Mouse (Mus musculus) neural tube, embryonic 11.5 days (tissue): ENCODE data around the gene Extl1. TPM values are rescaled to one million over a fixed set of nuclear protein-coding genes. Genes with fewer than 3 reads are reported as not detected.
"Not testable (repeated sequence)": the region's sequence is repeated elsewhere in the genome, so short reads cannot be mapped to it uniquely, and the experiment has no call there.

Experiments used
- ATAC-seq: fragments of 200-750 bp; cut with Nextera tagmentation; 2 replicates; pipeline ENCODE4 v1.8.0; 2017; ENCODE audit warnings: moderate number of reproducible peaks, mild to moderate bottlenecking, moderate TSS enrichment, moderate library complexity; ENCODE audit not compliant: insufficient read depth, low FRiP score, low TSS enrichment
- DNase-seq: peaks from one replicate; pipeline ENCODE4 v3.0.0-alpha.2; 2015; ENCODE audit warnings: low spot score
- H3K27ac ChIP-seq: fragments of 300-500 bp; sonication (generic); 2 replicates; pipeline ENCODE4 v1.5.1; 2014; ENCODE audit warnings: low read depth, mild to moderate bottlenecking, low read length
- H3K27me3 ChIP-seq: fragments of 300-500 bp; sonication (generic); 2 replicates; pipeline ENCODE4 v1.6.1; 2014; ENCODE audit warnings: mild to moderate bottlenecking, low read length, mixed read lengths; ENCODE audit not compliant: control insufficient read depth, insufficient read depth
- H3K36me3 ChIP-seq: fragments of 300-500 bp; sonication (generic); 2 replicates; pipeline ENCODE4 v1.6.1; 2014; ENCODE audit warnings: mild to moderate bottlenecking, low read length, moderate library complexity, mixed read lengths; ENCODE audit not compliant: control insufficient read depth, insufficient read depth
- H3K4me1 ChIP-seq: fragments of 300-500 bp; sonication (generic); 2 replicates; pipeline ENCODE4 v1.6.1; 2014; ENCODE audit warnings: low read length, mixed read lengths; ENCODE audit not compliant: control insufficient read depth, insufficient read depth
- H3K4me2 ChIP-seq: fragments of 300-500 bp; sonication (generic); 2 replicates; pipeline ENCODE4 v1.6.1; 2014; ENCODE audit warnings: low read depth, mild to moderate bottlenecking, moderate library complexity
- H3K4me3 ChIP-seq: fragments of 300-500 bp; sonication (generic); 2 replicates; pipeline ENCODE4 v1.5.1; 2014; ENCODE audit warnings: low read depth, low read length
- H3K9ac ChIP-seq: fragments of 300-500 bp; sonication (generic); 2 replicates; pipeline ENCODE4 v1.6.1; 2014; ENCODE audit warnings: mild to moderate bottlenecking, low read length
- H3K9me3 ChIP-seq: fragments of 300-500 bp; sonication (generic); 2 replicates; pipeline ENCODE4 v1.6.1; 2016; ENCODE audit warnings: low read length; ENCODE audit not compliant: control insufficient read depth
- WGBS: fragments of 180-500 bp; shearing (Covaris S2); extraction: QIAGEN DNeasy Blood & Tissue Kit; methylation state at CpG from one replicate; pipeline ENCODE4 v1.1.7; 2014; 5-methylcytosine and 5-hydroxymethylcytosine counted together
- polyA plus RNA-seq: library from polyadenylated mRNA; unstranded; fragments of >200 nt; fragmentation: Nextera tagmentation; extraction: Ambion mirVana; gene quantifications from 2 replicates; pipeline ENCODE4 v1.2.1, GENCODE M21; 2014

The Extl1 gene
- polyA plus RNA-seq, result 0.24 and 0.37 TPM in 2 replicates

DNA sequence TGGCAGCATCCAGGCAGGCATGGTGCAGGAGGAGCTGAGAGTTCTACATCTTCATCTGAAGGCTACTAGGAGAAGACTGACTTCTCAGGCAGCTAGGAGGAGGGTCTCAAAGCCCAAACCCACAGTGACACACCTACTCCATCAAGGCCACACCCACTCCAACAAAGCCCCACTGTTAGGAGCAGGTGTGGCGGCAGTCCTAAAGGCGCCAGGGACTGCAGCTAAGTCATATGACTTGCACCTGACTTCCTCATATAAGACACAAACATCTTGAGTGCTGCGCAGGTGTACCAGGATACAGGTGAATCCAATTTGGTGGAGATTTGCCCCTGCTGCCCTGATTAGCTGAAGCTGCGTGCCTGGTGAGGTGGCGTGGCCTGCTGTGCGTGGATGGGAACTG is at the start of gene Extl1:
Extl1 (minus strand) TSS at position 101 of the 400 bp plus-strand sequence.
- not testable (repeated sequence) for ATAC-seq, H3K36me3 ChIP-seq, H3K9me3 ChIP-seq, H3K4me1 ChIP-seq, H3K9ac ChIP-seq, H3K27me3 ChIP-seq, H3K4me3 ChIP-seq, H3K4me2 ChIP-seq, DNase-seq, H3K27ac ChIP-seq
- 100% methylated on average over 2 of the region's 6 CpGs for WGBS

- Histone ChIP-seq H3K4me3 (no peak overlapping the region), H3K27me3 (no peaks in the 10 kb centered on the region), H3K4me2 (no peak overlapping the region), H3K9me3 (no peaks in the 10 kb centered on the region), H3K9ac (no peak overlapping the region), H3K36me3 (no peaks in the 10 kb centered on the region), H3K27ac (no peak overlapping the region), H3K4me1 (peaks cover 7% of the 10 kb centered on the region; the same call in 1 of the 2 replicates)
- ATAC-seq, result no peak
- WGBS, result 89% methylated on average over 15 of the region's 15 CpGs
- DNase-seq, result no peak
Observed at GRCm38 (mm10) chr4:134432686-134433360, 49.2 kb upstream of the Extl1 start.

- no peak overlapping the region for H3K4me3 ChIP-seq
- peak overlapping the region; percentile 15; the same call in 1 of the 2 replicates for H3K4me2 ChIP-seq
- peak; percentile 63; the same call in 1 of the 2 replicates for ATAC-seq
- peaks cover 7% of the 10 kb centered on the region; the same call in 1 of the 2 replicates for H3K4me1 ChIP-seq
- peak; percentile 73 for DNase-seq
- no peak overlapping the region for H3K9ac ChIP-seq
- WGBS, result 28% methylated on average over 23 of the region's 23 CpGs
- no peaks in the 10 kb centered on the region for H3K9me3 ChIP-seq
- H3K36me3 ChIP-seq, result no peaks in the 10 kb centered on the region
- H3K27me3 ChIP-seq, result no peaks in the 10 kb centered on the region
- H3K27ac ChIP-seq, result peak overlapping the region; percentile 73
Observed at GRCm38 (mm10) chr4:134430381-134431004, 46.8 kb upstream of the Extl1 start.

DNA sequence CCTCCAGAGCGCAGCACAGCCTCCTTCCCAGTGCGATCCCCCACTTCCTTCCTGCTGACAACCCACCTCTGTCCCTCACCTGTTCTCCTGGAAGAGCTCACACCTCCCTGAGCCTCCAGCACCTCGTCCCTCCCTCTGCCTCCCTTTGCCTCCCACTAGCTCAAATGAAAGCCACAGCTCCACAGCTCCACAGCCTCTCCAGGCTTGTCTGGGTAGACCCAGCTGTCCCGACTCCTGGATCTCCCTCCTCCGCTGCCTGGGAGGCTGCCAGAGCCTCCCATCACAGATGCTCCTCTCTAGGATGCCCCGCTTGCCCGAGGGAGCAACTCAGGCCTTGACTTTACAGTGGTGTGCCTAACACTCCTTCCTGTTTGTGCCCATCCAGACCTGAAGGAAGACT is 41.4 kb upstream of the Extl1 start:
- no peaks in the 10 kb centered on the region for H3K4me1 ChIP-seq
- H3K27ac ChIP-seq, result no peak overlapping the region
- H3K4me2 ChIP-seq, result no peak overlapping the region
- H3K4me3 ChIP-seq, result no peak overlapping the region
- no peaks in the 10 kb centered on the region for H3K36me3 ChIP-seq
- DNase-seq (no peak), ATAC-seq (no peak)
- WGBS, result 75% methylated on average over 7 of the region's 7 CpGs
- H3K9me3 ChIP-seq, result no peaks in the 10 kb centered on the region
- H3K9ac ChIP-seq, result no peak overlapping the region
- H3K27me3 ChIP-seq, result no peaks in the 10 kb centered on the region

- Histone ChIP-seq H3K9ac (no peak overlapping the region), H3K4me1 (no peaks in the 10 kb centered on the region), H3K4me3 (no peak overlapping the region), H3K36me3 (no peaks in the 10 kb centered on the region), H3K27me3 (no peaks in the 10 kb centered on the region), H3K9me3 (no peaks in the 10 kb centered on the region), H3K27ac (no peak overlapping the region), H3K4me2 (no peak overlapping the region)
- DNase-seq (no peak), ATAC-seq (no peak)
- 86% methylated on average over 7 of the region's 7 CpGs for WGBS
Observed at GRCm38 (mm10) chr4:134423949-134424348, 40.3 kb upstream of the Extl1 start.

DNA sequence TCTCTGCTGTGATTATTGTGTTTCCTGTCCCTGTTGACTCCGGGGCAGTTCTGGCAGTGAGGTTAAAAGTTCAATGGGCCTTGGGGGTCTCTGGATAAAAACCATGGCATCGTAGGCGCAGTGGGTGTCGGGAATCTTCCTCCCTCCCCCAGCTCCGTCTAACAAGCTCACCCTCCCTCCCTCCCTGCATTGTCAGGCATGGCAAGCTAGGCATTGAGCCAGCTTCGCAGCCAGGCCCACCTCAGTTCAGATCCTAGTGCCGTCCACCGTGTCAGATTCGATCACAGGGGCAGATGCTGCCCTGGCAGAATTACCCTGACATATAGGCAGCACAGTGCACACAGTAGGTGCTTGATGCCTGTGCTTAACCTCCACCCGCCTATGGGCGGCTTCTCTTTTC is 38.3 kb upstream of the Extl1 start:
- DNase-seq (no peak), ATAC-seq (no peak)
- H3K27me3 ChIP-seq, result no peaks in the 10 kb centered on the region
- H3K4me2 ChIP-seq, result no peak overlapping the region
- no peaks in the 10 kb centered on the region for H3K9me3 ChIP-seq
- H3K27ac ChIP-seq, result no peak overlapping the region
- H3K4me3 ChIP-seq, result no peak overlapping the region
- WGBS, result 61% methylated on average over 11 of the region's 11 CpGs
- no peaks in the 10 kb centered on the region for H3K36me3 ChIP-seq
- no peaks in the 10 kb centered on the region for H3K4me1 ChIP-seq
- H3K9ac ChIP-seq, result no peak overlapping the region

DNA sequence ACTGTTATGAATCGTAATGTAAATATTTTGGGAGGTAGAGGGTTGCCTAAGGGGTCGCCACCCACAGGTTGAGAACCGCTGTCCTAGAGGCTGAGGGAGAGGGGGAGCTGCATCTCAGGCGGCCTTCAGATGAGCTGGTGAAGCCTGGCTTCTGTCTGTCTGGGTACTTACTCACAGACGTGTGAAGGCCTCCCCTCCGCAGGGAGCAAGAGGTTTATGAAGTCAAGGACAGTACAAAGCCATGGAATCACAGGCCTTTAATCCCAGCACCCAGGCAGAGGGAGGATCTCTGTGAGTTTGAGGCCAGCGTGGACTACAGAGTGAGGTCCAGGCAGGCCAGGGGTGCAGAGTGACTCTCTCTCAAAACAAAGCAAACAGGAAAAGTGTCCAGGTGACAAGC is 33.5 kb upstream of the Extl1 start:
- H3K9me3 ChIP-seq, result no peaks in the 10 kb centered on the region
- ATAC-seq (no peak), DNase-seq (no peak)
- no peaks in the 10 kb centered on the region for H3K4me1 ChIP-seq
- no peak overlapping the region for H3K4me2 ChIP-seq
- H3K4me3 ChIP-seq, result no peak overlapping the region
- WGBS, result 70% methylated on average over 7 of the region's 7 CpGs
- H3K27me3 ChIP-seq, result no peaks in the 10 kb centered on the region
- no peaks in the 10 kb centered on the region for H3K36me3 ChIP-seq
- H3K9ac ChIP-seq, result no peak overlapping the region
- no peak overlapping the region for H3K27ac ChIP-seq

- no peak overlapping the region for H3K4me2 ChIP-seq
- no peaks in the 10 kb centered on the region for H3K9me3 ChIP-seq
- WGBS, result 73% methylated on average over 15 of the region's 15 CpGs
- no peak overlapping the region for H3K4me3 ChIP-seq
- no peak overlapping the region for H3K9ac ChIP-seq
- ATAC-seq (no peak), DNase-seq (no peak)
- H3K4me1 ChIP-seq, result no peaks in the 10 kb centered on the region
- H3K36me3 ChIP-seq, result no peaks in the 10 kb centered on the region
- no peaks in the 10 kb centered on the region for H3K27me3 ChIP-seq
- 0 out of 2 replicates have a peak overlapping the region, but pooled peaks have one; percentile 14 for H3K27ac ChIP-seq
Observed at GRCm38 (mm10) chr4:134416602-134417001, 33.0 kb upstream of the Extl1 start.

GRCm38 (mm10) chr4:134416177-134416576 is 32.5 kb upstream of the Extl1 start:
- DNase-seq (no peak), ATAC-seq (no peak)
- no peaks in the 10 kb centered on the region for H3K27me3 ChIP-seq
- H3K4me1 ChIP-seq, result no peaks in the 10 kb centered on the region
- no peaks in the 10 kb centered on the region for H3K9me3 ChIP-seq
- 80% methylated on average over 17 of the region's 17 CpGs for WGBS
- no peak overlapping the region for H3K4me2 ChIP-seq
- 0 out of 2 replicates have a peak overlapping the region, but pooled peaks have one; percentile 4 for H3K27ac ChIP-seq
- H3K4me3 ChIP-seq, result no peak overlapping the region
- no peak overlapping the region for H3K9ac ChIP-seq
- no peaks in the 10 kb centered on the region for H3K36me3 ChIP-seq
